Mouse (Mus musculus) liver, adult 2 months (tissue): Measurements from ENCODE around the gene Lrrc8b. TPM values are rescaled to one million over a fixed set of nuclear protein-coding genes. Genes with fewer than 3 reads are reported as not detected.

Experiments used
- DNase-seq: peaks from one replicate; pipeline ENCODE4 v3.0.0-alpha.2; 2011; ENCODE audit warnings: low read depth, low spot score; ENCODE audit errors: extremely low read depth
- H3K27ac ChIP-seq: fragments of 200-500 bp; replicated peaks from 2 replicates; pipeline ENCODE4 v1.5.1; 2012; ENCODE audit warnings: low read depth, mild to moderate bottlenecking, control low read depth, inconsistent platforms, low read length; ENCODE audit not compliant: insufficient read depth
- H3K27me3 ChIP-seq: fragments of 200-500 bp; 2 replicates; pipeline ENCODE4 v1.6.1; 2012; ENCODE audit warnings: mild to moderate bottlenecking, moderate library complexity, low read length, inconsistent platforms; ENCODE audit not compliant: control insufficient read depth, insufficient read depth
- H3K36me3 ChIP-seq: fragments of 200-500 bp; 2 replicates; pipeline ENCODE4 v1.6.1; 2012; ENCODE audit warnings: low read length, inconsistent platforms; ENCODE audit not compliant: control insufficient read depth, insufficient read depth
- H3K4me1 ChIP-seq: fragments of 200-500 bp; 2 replicates; pipeline ENCODE4 v1.6.1; 2011; ENCODE audit warnings: low read length; ENCODE audit not compliant: control insufficient read depth, insufficient read depth
- H3K4me3 ChIP-seq: fragments of 200-500 bp; 2 replicates; pipeline ENCODE4 v1.5.1; 2011; ENCODE audit warnings: low read depth, mild to moderate bottlenecking, control low read depth, low read length, moderate library complexity; ENCODE audit not compliant: insufficient read depth
- H3K79me2 ChIP-seq: fragments of 200-500 bp; 2 replicates; pipeline ENCODE4 v1.6.1; 2012; ENCODE audit warnings: inconsistent platforms, mild to moderate bottlenecking, low read length, moderate library complexity; ENCODE audit not compliant: control insufficient read depth, insufficient read depth
- H3K9ac ChIP-seq: fragments of 200-500 bp; 2 replicates; pipeline ENCODE4 v1.6.1; 2012; ENCODE audit warnings: low read depth, mild to moderate bottlenecking, control low read depth, inconsistent platforms, low read length
- CTCF ChIP-seq: fragments of 200-500 bp; IDR thresholded peaks from 2 replicates; pipeline ENCODE4 v1.5.1; 2011; ENCODE audit warnings: low read depth, low read length, control low read depth
- POLR2A ChIP-seq: fragments of 200-500 bp; IDR thresholded peaks from 2 replicates; pipeline ENCODE4 v1.6.1; 2011; ENCODE audit warnings: low read length, control low read depth; ENCODE audit not compliant: insufficient read depth; ENCODE audit errors: extremely low read depth
- WGBS: fragments of 180-500 bp; shearing (Covaris S2); methylation state at CpG from one replicate; pipeline ENCODE4 v1.1.7; 2018; 5-methylcytosine and 5-hydroxymethylcytosine counted together
- polyA plus RNA-seq: library from polyadenylated mRNA; depleted of rRNA; stranded (reverse); fragments of >200 nt; gene quantifications from 2 replicates; pipeline ENCODE4 v1.2.3, GENCODE M21; 2012
- total RNA-seq: library from RNA; depleted of rRNA; stranded (reverse); fragments of >200 nt; gene quantifications from 2 replicates; pipeline ENCODE4 v1.2.3, GENCODE M21; 2014

Gene Lrrc8b
- total and polyA plus RNA-seq, 2 experiments = 0.42 to 0.65 TPM

- 1% methylated on average over 93 of the region's 93 CpGs for WGBS
- Histone ChIP-seq H3K27me3 (peaks cover 3% of the 10 kb centered on the region), H3K27ac (peak within 1 kb of the TSS; percentile 69), H3K36me3 (no peaks in the 10 kb centered on the region), H3K79me2 (no peaks in the 10 kb centered on the region), H3K9ac (peak within 1 kb of the TSS; percentile 93), H3K4me1 (peaks cover 2% of the 10 kb centered on the region), H3K4me3 (peak within 1 kb of the TSS; percentile 95)
- TF ChIP-seq POLR2A (0 out of 2 replicates have a peak, but pooled peaks have one; percentile 14), CTCF (peak; percentile 16; the same call in 1 of the 2 replicates)
- DNase-seq = no peak
Measured at GRCm38 (mm10) chr5:105519096-105519975, 103.8 kb downstream of the Lrrc8b start, which contains the start of gene Lrrc8c. Gene Lrrc8c (plus strand): TSS chr5:105519388.

DNA sequence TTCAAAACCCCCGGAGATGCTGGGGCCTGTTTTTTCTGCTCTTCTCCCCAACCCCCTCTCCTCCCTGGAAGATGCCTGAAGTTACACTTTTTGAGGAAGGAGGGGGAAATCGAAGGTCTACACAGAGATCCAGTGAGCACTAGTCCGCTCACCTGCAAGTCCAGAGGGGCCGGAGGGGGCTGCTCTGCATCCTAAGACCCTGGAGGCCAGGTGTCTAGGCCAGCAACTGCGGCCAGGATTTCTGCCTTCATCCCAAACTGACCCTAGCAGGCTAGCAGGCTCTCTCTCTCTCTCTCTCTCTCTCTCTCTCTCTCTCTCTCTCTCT lies 104.4 kb downstream of the Lrrc8b start:
- Histone ChIP-seq H3K4me1 (peaks cover 2% of the 10 kb centered on the region), H3K4me3 (peak overlapping the region; percentile 95), H3K9ac (peak overlapping the region; percentile 93), H3K27me3 (peaks cover 3% of the 10 kb centered on the region), H3K36me3 (no peaks in the 10 kb centered on the region), H3K27ac (no peak overlapping the region; the same call in 1 of the 2 replicates), H3K79me2 (no peaks in the 10 kb centered on the region)
- TF ChIP-seq CTCF = no peak
- no peak for TF ChIP-seq POLR2A
- no peak for DNase-seq
- 28% methylated on average over 5 of the region's 5 CpGs for WGBS

GRCm38 (mm10) chr5:105520442-105520965 lies 104.9 kb downstream of the Lrrc8b start:
- peak overlapping the region; percentile 93 for H3K9ac ChIP-seq
- H3K27me3 ChIP-seq = peaks cover 3% of the 10 kb centered on the region
- WGBS = 68% methylated on average over 9 of the region's 9 CpGs
- peak overlapping the region; percentile 95 for H3K4me3 ChIP-seq
- H3K4me1 ChIP-seq = peaks cover 2% of the 10 kb centered on the region
- no peaks in the 10 kb centered on the region for H3K36me3 ChIP-seq
- TF ChIP-seq CTCF = no peak
- TF ChIP-seq POLR2A = no peak
- no peak for DNase-seq
- H3K79me2 ChIP-seq = no peaks in the 10 kb centered on the region
- H3K27ac ChIP-seq = no peak overlapping the region

GRCm38 (mm10) chr5:105523452-105523851 lies 107.9 kb downstream of the Lrrc8b start:
- TF ChIP-seq CTCF (no peak), POLR2A (no peak)
- Histone ChIP-seq H3K27ac (no peak overlapping the region), H3K79me2 (no peaks in the 10 kb centered on the region)

GRCm38 (mm10) chr5:105525004-105525403 lies 109.4 kb downstream of the Lrrc8b start:
- H3K27me3 ChIP-seq = no peaks in the 10 kb centered on the region
- H3K27ac ChIP-seq = no peak overlapping the region
- H3K36me3 ChIP-seq = no peaks in the 10 kb centered on the region
- H3K9ac ChIP-seq = no peak overlapping the region
- H3K4me1 ChIP-seq = no peaks in the 10 kb centered on the region
- DNase-seq = no peak
- no peak overlapping the region for H3K4me3 ChIP-seq
- TF ChIP-seq CTCF = no peak
- no peak for TF ChIP-seq POLR2A
- 87% methylated on average over 12 of the region's 12 CpGs for WGBS
- H3K79me2 ChIP-seq = no peaks in the 10 kb centered on the region

More at GRCm38 (mm10) chr5:105523452-105523851, 107.9 kb downstream of the Lrrc8b start:
- Histone ChIP-seq H3K27me3 (peaks cover 3% of the 10 kb centered on the region; the same call in 1 of the 2 replicates), H3K36me3 (no peaks in the 10 kb centered on the region), H3K4me1 (peaks cover 2% of the 10 kb centered on the region), H3K4me3 (no peak overlapping the region), H3K9ac (no peak overlapping the region)
- 52% methylated on average over 3 of the region's 3 CpGs for whole genome bisulfite sequencing
- no peak for DNase-seq
